Mouse (Mus musculus) megakaryocyte-erythroid progenitor cell, adult 5-6 weeks (primary cell): Measurements from ENCODE around the gene Cap1. TPM values are rescaled to one million over a fixed set of nuclear protein-coding genes. Genes with fewer than 3 reads are reported as not detected.

Experiments
- ATAC-seq: replicated peaks from 2 replicates; pipeline ENCODE4 v1.8.0; 2016; ENCODE audit warnings: mild to moderate bottlenecking, inconsistent platforms; ENCODE audit not compliant: severe bottlenecking, poor library complexity, low FRiP score, low TSS enrichment
- total RNA-seq, 2 experiments: library from RNA; stranded (forward) in 1 of 2; stranded (reverse) in 1 of 2; fragments of 200-1000, 215-1000 nt in 1 of 2; fragments of >200 nt in 1 of 2; fragmentation: Nextera tagmentation in 1 of 2; gene quantifications; 2 replicates each; pipeline ENCODE4 v1.2.3; 2014 to 2017

Gene Cap1
- total RNA-seq, 2 experiments from 2014 or later, result 50.7 to 95.8 TPM

- no peak for ATAC-seq
These were observed 5.7 kb upstream of the Cap1 start for GRCm38 (mm10) chr4:122891597-122891996.

- ATAC-seq, result peak; percentile 58
These were observed 5.1 kb upstream of the Cap1 start for GRCm38 (mm10) chr4:122890881-122891481.

GRCm38 (mm10) chr4:122887336-122887735, 1.5 kb upstream of the Cap1 start:
- no peak for ATAC-seq

- ATAC-seq, result peak; percentile 6
These were observed 861 bp upstream of the Cap1 start for GRCm38 (mm10) chr4:122886579-122887254.

- ATAC-seq, result no peak
These were observed 1.1 kb downstream of the Cap1 start for GRCm38 (mm10) chr4:122884481-122885340.

GRCm38 (mm10) chr4:122884051-122884450, 1.8 kb downstream of the Cap1 start:
- ATAC-seq, result no peak

- no peak for ATAC-seq
These were observed 2.6 kb downstream of the Cap1 start for GRCm38 (mm10) chr4:122883294-122883693.

GRCm38 (mm10) chr4:122882544-122882943, 3.3 kb downstream of the Cap1 start:
- ATAC-seq, result no peak

- 0 out of 2 replicates have a peak, but pooled peaks have one; percentile 25 for ATAC-seq
These were observed 7.4 kb downstream of the Cap1 start for GRCm38 (mm10) chr4:122878333-122879070.

- peak; percentile 61 for ATAC-seq
These were observed 12.3 kb downstream of the Cap1 start for GRCm38 (mm10) chr4:122873512-122873911.

- peak; percentile 81 for ATAC-seq
These were observed 12.9 kb downstream of the Cap1 start for GRCm38 (mm10) chr4:122873003-122873402.

GRCm38 (mm10) chr4:122871989-122872388, 13.9 kb downstream of the Cap1 start:
- 0 out of 2 replicates have a peak, but pooled peaks have one; percentile 19 for ATAC-seq

GRCm38 (mm10) chr4:122871269-122871668, 14.6 kb downstream of the Cap1 start:
- no peak for ATAC-seq

- ATAC-seq, result no peak
These were observed 15.1 kb downstream of the Cap1 start for GRCm38 (mm10) chr4:122870741-122871140.

- peak; percentile 46; the same call in 1 of the 2 replicates for ATAC-seq
These were observed 15.8 kb downstream of the Cap1 start for GRCm38 (mm10) chr4:122870027-122870426.

GRCm38 (mm10) chr4:122868041-122868440, 17.8 kb downstream of the Cap1 start:
- ATAC-seq, result no peak

GRCm38 (mm10) chr4:122861836-122862235, 24.0 kb downstream of the Cap1 start:
- no peak for ATAC-seq

- ATAC-seq, result no peak
These were observed 26.7 kb downstream of the Cap1 start for GRCm38 (mm10) chr4:122859096-122859674.

- ATAC-seq, result peak; percentile 71
These were observed 27.9 kb downstream of the Cap1 start for GRCm38 (mm10) chr4:122857909-122858308.
